Mouse (Mus musculus): ENCODE data around the gene Usp18.

GRCm38 (mm10) chr6:121262004-121262403, 16.3 kb downstream of the Usp18 start:
- no peak for TF ChIP-seq POLR2A (IDR thresholded peaks at IDR 0.05; ENCODE audit: insufficient read depth, low read length)
- TF ChIP-seq CTCF (IDR thresholded peaks at IDR 0.05; ENCODE audit: low read depth, low read length), result no peak
- no peak for TF ChIP-seq EP300 (IDR thresholded peaks at IDR 0.05; ENCODE audit: insufficient read depth, low read depth, low read length)
